Mouse (Mus musculus): ENCODE data around the gene Oxsr1. TPM values are rescaled to one million over a fixed set of nuclear protein-coding genes. Genes with fewer than 3 reads are reported as not detected.
A peak's percentile ranks its signal among the peaks of the same experiment; 100 is the strongest.

The Oxsr1 gene
- total and polyA plus RNA-seq, 3 experiments = 17.4 to 51.7 (median 45.6) TPM

GRCm38 (mm10) chr9:119254187-119254586, 68.0 kb downstream of the Oxsr1 start:
- H3K4me1 ChIP-seq (ENCODE audit: control insufficient read depth, insufficient read depth, low read length) = no peaks in the 10 kb centered on the region
- TF ChIP-seq CTCF (IDR thresholded peaks at IDR 0.05) (no peak), EP300 (IDR thresholded peaks at IDR 0.05; ENCODE audit: insufficient read depth, low read depth, low read length) (no peak), POLR2A (IDR thresholded peaks at IDR 0.05; ENCODE audit: insufficient read depth, low read depth, low read length) (no peak)
- no peak overlapping the region for H3K27ac ChIP-seq
- H3K36me3 ChIP-seq (ENCODE audit: control insufficient read depth, insufficient read depth, low read length) = no peaks in the 10 kb centered on the region; the same call in 1 of the 2 replicates
- H3K9ac ChIP-seq (ENCODE audit: low read depth, low read length) = no peak overlapping the region
- H3K27me3 ChIP-seq (ENCODE audit: control insufficient read depth, insufficient read depth, low read length) = no peaks in the 10 kb centered on the region
- DNase-seq = no peak
- 91% methylated on average over 2 of the region's 2 CpGs for WGBS
- H3K4me3 ChIP-seq = no peak overlapping the region
- intact Hi-C loops (cut with DNase I) = no loop called here
- H3K79me2 ChIP-seq (replicated peaks; ENCODE audit: control insufficient read depth, insufficient read depth, low read length) = no peaks in the 10 kb centered on the region

DNA sequence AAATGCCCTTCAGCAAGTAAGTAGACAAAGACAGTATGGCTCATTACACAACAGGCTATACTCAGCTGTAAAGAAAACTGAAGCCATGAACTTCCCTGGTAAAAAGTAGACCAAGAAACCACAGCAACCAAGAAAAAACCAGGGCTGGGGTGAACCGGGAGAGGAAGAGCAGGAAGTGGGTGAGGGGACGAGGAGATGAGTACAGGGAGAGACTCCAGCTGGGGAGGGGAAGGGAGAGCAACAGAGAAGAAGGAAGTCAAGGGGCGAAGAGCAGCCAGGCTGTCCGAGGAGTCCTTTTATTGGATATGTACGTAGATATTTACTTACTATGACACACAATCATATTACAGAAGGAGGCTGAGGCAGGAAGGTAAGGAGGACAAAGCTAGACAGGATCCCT, 74.2 kb downstream of the Oxsr1 start:
- intact Hi-C loops (cut with DNase I) = loop anchor here (10.0 kb wide), 1 partner anchor 187 kb away; no protein-coding TSS in a partner anchor
- H3K9ac ChIP-seq (ENCODE audit: low read depth, low read length) = no peak overlapping the region
- H3K4me3 ChIP-seq = no peak overlapping the region
- H3K27ac ChIP-seq = no peak overlapping the region
- no peak for DNase-seq
- H3K27me3 ChIP-seq (ENCODE audit: control insufficient read depth, insufficient read depth, low read length) = no peaks in the 10 kb centered on the region
- H3K4me1 ChIP-seq (ENCODE audit: control insufficient read depth, insufficient read depth, low read length) = no peaks in the 10 kb centered on the region
- WGBS = 67% methylated on average over 5 of the region's 5 CpGs
- TF ChIP-seq EP300 (IDR thresholded peaks at IDR 0.05; ENCODE audit: insufficient read depth, low read depth, low read length) = no peak
- no peak for TF ChIP-seq POLR2A (IDR thresholded peaks at IDR 0.05; ENCODE audit: insufficient read depth, low read depth, low read length)
- TF ChIP-seq CTCF (IDR thresholded peaks at IDR 0.05) = no peak
- no peaks in the 10 kb centered on the region for H3K79me2 ChIP-seq (replicated peaks; ENCODE audit: control insufficient read depth, insufficient read depth, low read length)
- H3K36me3 ChIP-seq (ENCODE audit: control insufficient read depth, insufficient read depth, low read length) = no peaks in the 10 kb centered on the region

DNA sequence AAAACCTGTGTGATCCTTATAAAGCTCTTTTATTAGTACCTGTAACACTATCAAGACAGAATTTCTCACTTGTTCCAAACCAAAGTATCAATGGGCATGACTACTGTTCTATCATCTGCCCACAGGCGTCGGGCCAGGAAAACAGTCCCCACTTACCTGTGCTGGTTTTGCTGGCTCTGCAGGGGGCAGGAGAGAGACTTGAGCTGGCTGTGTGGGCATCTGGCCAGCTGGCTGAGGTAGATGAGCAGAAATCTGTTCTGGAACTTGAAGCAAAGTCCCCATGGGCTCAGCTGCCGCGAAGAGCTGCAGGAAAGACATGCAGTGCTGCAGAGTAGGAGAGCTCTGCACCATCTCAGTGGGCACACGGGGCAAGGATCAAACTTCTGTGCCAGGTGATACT, 75.4 kb downstream of the Oxsr1 start:
- H3K27ac ChIP-seq = no peak overlapping the region
- no peaks in the 10 kb centered on the region for H3K4me1 ChIP-seq (ENCODE audit: control insufficient read depth, insufficient read depth, low read length)
- intact Hi-C loops (cut with DNase I) = loop anchor here (10.0 kb wide), 1 partner anchor 188 kb away; no protein-coding TSS in a partner anchor
- no peaks in the 10 kb centered on the region for H3K36me3 ChIP-seq (ENCODE audit: control insufficient read depth, insufficient read depth, low read length)
- TF ChIP-seq CTCF (IDR thresholded peaks at IDR 0.05) = peak; percentile 56
- no peak for TF ChIP-seq POLR2A (IDR thresholded peaks at IDR 0.05; ENCODE audit: insufficient read depth, low read depth, low read length)
- peak; percentile 31 to 34 for DNase-seq
- WGBS = 52% methylated on average over 5 of the region's 5 CpGs
- no peak overlapping the region for H3K9ac ChIP-seq (ENCODE audit: low read depth, low read length)
- H3K27me3 ChIP-seq (ENCODE audit: control insufficient read depth, insufficient read depth, low read length) = no peaks in the 10 kb centered on the region
- no peaks in the 10 kb centered on the region for H3K79me2 ChIP-seq (replicated peaks; ENCODE audit: control insufficient read depth, insufficient read depth, low read length)
- H3K4me3 ChIP-seq = no peak overlapping the region

DNA sequence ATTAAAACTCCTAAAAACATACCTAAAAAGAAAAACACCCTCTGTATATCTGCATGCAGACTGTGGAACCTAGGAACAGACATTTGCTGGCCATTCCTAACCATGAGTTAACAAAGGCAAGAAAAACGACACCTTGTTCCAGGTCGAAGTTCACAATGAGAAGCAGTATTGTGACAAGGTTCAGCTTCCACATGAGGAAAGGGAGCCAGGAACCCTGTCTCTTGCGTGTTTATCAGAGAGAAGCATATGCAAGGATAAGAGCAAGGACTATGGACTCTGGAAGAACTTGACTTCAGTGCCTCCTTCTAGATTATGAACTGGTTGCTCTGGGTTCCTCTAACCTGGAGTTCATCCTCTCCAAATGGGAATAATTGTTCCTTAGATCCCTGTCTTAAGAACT, 78.2 kb downstream of the Oxsr1 start:
- intact Hi-C loops (cut with DNase I) = loop anchor here (10.0 kb wide), 1 partner anchor 191 kb away; no protein-coding TSS in a partner anchor

GRCm38 (mm10) chr9:119241169-119241865, 80.9 kb downstream of the Oxsr1 start:
- no peak overlapping the region for H3K4me3 ChIP-seq
- H3K27me3 ChIP-seq (ENCODE audit: control insufficient read depth, insufficient read depth, low read length) = no peaks in the 10 kb centered on the region
- TF ChIP-seq EP300 (IDR thresholded peaks at IDR 0.05; ENCODE audit: insufficient read depth, low read depth, low read length) (no peak), CTCF (IDR thresholded peaks at IDR 0.05) (no peak), POLR2A (IDR thresholded peaks at IDR 0.05; ENCODE audit: insufficient read depth, low read depth, low read length) (no peak)
- H3K4me1 ChIP-seq (ENCODE audit: control insufficient read depth, insufficient read depth, low read length) = no peaks in the 10 kb centered on the region
- H3K9ac ChIP-seq (ENCODE audit: low read depth, low read length) = no peak overlapping the region
- DNase-seq = no peak
- intact Hi-C loops (cut with DNase I) = loop anchor here (10.0 kb wide), 1 partner anchor 193 kb away; no protein-coding TSS in a partner anchor
- H3K27ac ChIP-seq = no peak overlapping the region
- H3K79me2 ChIP-seq (replicated peaks; ENCODE audit: control insufficient read depth, insufficient read depth, low read length) = no peaks in the 10 kb centered on the region
- 81% methylated on average over 11 of the region's 11 CpGs for WGBS
- no peaks in the 10 kb centered on the region for H3K36me3 ChIP-seq (ENCODE audit: control insufficient read depth, insufficient read depth, low read length)

More for the DNA sequence above, 78.2 kb downstream of the Oxsr1 start:
- H3K27ac ChIP-seq = no peak overlapping the region
- no peaks in the 10 kb centered on the region for H3K36me3 ChIP-seq (ENCODE audit: control insufficient read depth, insufficient read depth, low read length)
- H3K79me2 ChIP-seq (replicated peaks; ENCODE audit: control insufficient read depth, insufficient read depth, low read length) = no peaks in the 10 kb centered on the region
- no peak overlapping the region for H3K4me3 ChIP-seq
- H3K27me3 ChIP-seq (ENCODE audit: control insufficient read depth, insufficient read depth, low read length) = no peaks in the 10 kb centered on the region
- TF ChIP-seq EP300 (IDR thresholded peaks at IDR 0.05; ENCODE audit: insufficient read depth, low read depth, low read length) (no peak), POLR2A (IDR thresholded peaks at IDR 0.05; ENCODE audit: insufficient read depth, low read depth, low read length) (no peak)
- no peak overlapping the region for H3K9ac ChIP-seq (ENCODE audit: low read depth, low read length)
- H3K4me1 ChIP-seq (ENCODE audit: control insufficient read depth, insufficient read depth, low read length) = no peaks in the 10 kb centered on the region
- DNase-seq = no peak
- 95% methylated on average over 3 of the region's 3 CpGs for WGBS

GRCm38 (mm10) chr9:119240286-119240997, 81.8 kb downstream of the Oxsr1 start:
- no peak for DNase-seq
- 86% methylated on average over 10 of the region's 10 CpGs for WGBS
- no peaks in the 10 kb centered on the region for H3K4me1 ChIP-seq (ENCODE audit: control insufficient read depth, insufficient read depth, low read length)
- no peaks in the 10 kb centered on the region for H3K79me2 ChIP-seq (replicated peaks; ENCODE audit: control insufficient read depth, insufficient read depth, low read length)
- TF ChIP-seq CTCF (IDR thresholded peaks at IDR 0.05) = no peak
- no peaks in the 10 kb centered on the region for H3K36me3 ChIP-seq (ENCODE audit: control insufficient read depth, insufficient read depth, low read length)
- intact Hi-C loops (cut with DNase I) = loop anchor here (10.0 kb wide), 1 partner anchor 194 kb away; no protein-coding TSS in a partner anchor
- no peaks in the 10 kb centered on the region for H3K27me3 ChIP-seq (ENCODE audit: control insufficient read depth, insufficient read depth, low read length)
- H3K27ac ChIP-seq = no peak overlapping the region
- no peak overlapping the region for H3K9ac ChIP-seq (ENCODE audit: low read depth, low read length)
- no peak overlapping the region for H3K4me3 ChIP-seq
